15 mouse cellular contexts compared by ENCODE assay signal in the genomic region with DNA sequence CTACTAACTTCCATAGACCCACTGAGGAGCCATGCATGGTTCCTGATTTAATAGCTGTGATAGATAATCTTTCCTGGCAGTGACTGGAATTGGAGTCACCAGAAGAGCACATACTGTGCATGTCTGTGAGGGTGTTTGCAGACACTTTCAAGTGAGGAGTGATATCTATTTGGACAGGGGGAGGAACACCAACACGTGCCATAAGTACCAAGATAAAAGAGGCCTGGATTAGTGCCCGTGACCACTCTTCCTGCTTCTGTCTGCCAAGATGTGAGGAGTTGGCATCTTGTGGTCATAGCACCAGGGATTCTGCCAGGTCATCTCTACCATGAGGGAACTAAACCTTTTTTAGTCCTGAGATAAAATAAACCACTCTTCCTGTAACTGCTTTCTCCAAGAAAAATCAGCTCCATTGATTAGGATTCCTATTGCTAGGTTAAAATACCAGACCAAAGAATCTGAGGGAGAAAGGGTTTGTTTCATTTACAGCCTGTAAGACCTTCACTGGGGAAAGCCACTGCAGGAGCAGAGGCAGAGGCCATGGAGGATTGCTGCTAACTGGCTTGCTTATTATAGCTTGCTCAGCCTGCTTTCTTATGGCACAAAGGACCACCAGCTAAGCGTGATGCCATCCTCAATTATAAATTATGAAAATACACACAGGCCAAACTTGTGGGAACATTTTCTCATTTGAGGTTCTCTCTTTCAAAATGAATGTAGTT.
A peak's percentile ranks its signal among the peaks of the same experiment; 100 is the strongest.
DNase-seq lines count a peak whose midpoint lies in the region; ATAC-seq and TF ChIP-seq lines count a peak whose summit lies in the region.
"Had no signal": no experiment of that assay in that cellular context is flagged by ENCODE, and none has a peak within 500 bp of the region (broad histone marks: within the 10 kb centered on the region; RNA-seq: fewer than 3 reads in every experiment).

No protein-coding gene starts in this region.

- no peak overlapping the region for H3K27ac ChIP-seq in forebrain, embryonic 14.5 days (ENCODE audit: low read depth, low read length)
- H3K27ac ChIP-seq in forebrain, embryonic 13.5 days: no peak overlapping the region
- H3K27ac ChIP-seq in heart, postnatal 0 days (ENCODE audit: low read depth): peak overlapping the region; percentile 66
- no peak overlapping the region for H3K27ac ChIP-seq in stomach, postnatal 0 days (replicated peaks)
- H3K27ac ChIP-seq: embryonic facial prominence, embryonic 12.5 days had no signal

- H3K9me3 ChIP-seq in forebrain, embryonic 14.5 days (replicated peaks; ENCODE audit: control insufficient read depth, low read length): no peaks in the 10 kb centered on the region
- H3K9me3 ChIP-seq in forebrain, embryonic 13.5 days (replicated peaks): no peaks in the 10 kb centered on the region; the same call in 1 of the 2 replicates
- H3K9me3 ChIP-seq in heart, postnatal 0 days (replicated peaks; ENCODE audit: control insufficient read depth, low read length): 0 out of 2 replicates have a peak, but pooled peaks cover 4% of the 10 kb centered on the region
- H3K9me3 ChIP-seq in stomach, postnatal 0 days (ENCODE audit: control insufficient read depth, low read length): no peaks in the 10 kb centered on the region
- H3K9me3 ChIP-seq: embryonic facial prominence, embryonic 12.5 days had no signal

- WGBS in forebrain, embryonic 14.5 days: 72% methylated on average over 3 of the region's 3 CpGs
- WGBS in forebrain, embryonic 13.5 days: 76% methylated on average over 3 of the region's 3 CpGs
- WGBS in heart, postnatal 0 days: 26% methylated on average over 3 of the region's 3 CpGs
- WGBS in stomach, postnatal 0 days: 60% methylated on average over 3 of the region's 3 CpGs

- no peaks in the 10 kb centered on the region for H3K36me3 ChIP-seq in forebrain, embryonic 14.5 days (ENCODE audit: control insufficient read depth, insufficient read depth, low read length)
- no peaks in the 10 kb centered on the region for H3K36me3 ChIP-seq in forebrain, embryonic 13.5 days (ENCODE audit: poor library complexity, severe bottlenecking)
- no peaks in the 10 kb centered on the region for H3K36me3 ChIP-seq in heart, postnatal 0 days (replicated peaks; ENCODE audit: control insufficient read depth, insufficient read depth, low read length)
- no peaks in the 10 kb centered on the region for H3K36me3 ChIP-seq in stomach, postnatal 0 days (ENCODE audit: control insufficient read depth, insufficient read depth, low read length)
- H3K36me3 ChIP-seq: embryonic facial prominence, embryonic 12.5 days had no signal

- no peak overlapping the region for H3K4me3 ChIP-seq in forebrain, embryonic 14.5 days (ENCODE audit: low read depth, low read length)
- no peak overlapping the region for H3K4me3 ChIP-seq in forebrain, embryonic 13.5 days
- H3K4me3 ChIP-seq in heart, postnatal 0 days (ENCODE audit: low read depth, low read length): no peak overlapping the region
- no peak overlapping the region for H3K4me3 ChIP-seq in stomach, postnatal 0 days (ENCODE audit: low read depth, low read length)
- H3K4me3 ChIP-seq: embryonic facial prominence, embryonic 12.5 days had no signal

- H3K4me1 ChIP-seq in forebrain, embryonic 14.5 days (ENCODE audit: control insufficient read depth, insufficient read depth, low read length): no peaks in the 10 kb centered on the region
- no peaks in the 10 kb centered on the region for H3K4me1 ChIP-seq in forebrain, embryonic 13.5 days
- H3K4me1 ChIP-seq in heart, postnatal 0 days (ENCODE audit: control insufficient read depth, insufficient read depth): 0 out of 2 replicates have a peak, but pooled peaks cover 3% of the 10 kb centered on the region
- no peaks in the 10 kb centered on the region for H3K4me1 ChIP-seq in stomach, postnatal 0 days (replicated peaks; ENCODE audit: control insufficient read depth, insufficient read depth)
- H3K4me1 ChIP-seq: embryonic facial prominence, embryonic 12.5 days had no signal

- peak; percentile 99 for TF ChIP-seq EP300 in heart, postnatal 0 days (IDR thresholded peaks at IDR 0.05; ENCODE audit: low read depth)
- TF ChIP-seq EP300 in stomach, postnatal 0 days (optimal IDR thresholded peaks at IDR 0.05): no peak

- ATAC-seq in forebrain, embryonic 14.5 days: no peak
- no peak for ATAC-seq in forebrain, embryonic 13.5 days
- peak; percentile 96 for ATAC-seq in heart, postnatal 0 days (ENCODE audit: insufficient read depth, low read depth)
- no peak for ATAC-seq in stomach, postnatal 0 days (ENCODE audit: low FRiP score, low TSS enrichment)
- ATAC-seq: intestine, postnatal 0 days had no signal

- no peak overlapping the region for H3K4me2 ChIP-seq in forebrain, embryonic 14.5 days (ENCODE audit: low read length)
- no peak overlapping the region for H3K4me2 ChIP-seq in forebrain, embryonic 13.5 days
- H3K4me2 ChIP-seq in heart, postnatal 0 days (ENCODE audit: low read depth, low read length): no peak overlapping the region
- no peak overlapping the region for H3K4me2 ChIP-seq in stomach, postnatal 0 days (replicated peaks; ENCODE audit: low read depth)
- H3K4me2 ChIP-seq: embryonic facial prominence, embryonic 12.5 days had no signal

- H3K27me3 ChIP-seq in forebrain, embryonic 14.5 days (replicated peaks; ENCODE audit: control insufficient read depth, insufficient read depth, low read length): no peaks in the 10 kb centered on the region
- H3K27me3 ChIP-seq in forebrain, embryonic 13.5 days: no peaks in the 10 kb centered on the region
- no peaks in the 10 kb centered on the region for H3K27me3 ChIP-seq in heart, postnatal 0 days (ENCODE audit: control insufficient read depth, insufficient read depth, low read length)
- H3K27me3 ChIP-seq in stomach, postnatal 0 days (ENCODE audit: control insufficient read depth, insufficient read depth, low read length): no peaks in the 10 kb centered on the region
- H3K27me3 ChIP-seq: embryonic facial prominence, embryonic 12.5 days had no signal

- no peak for TF ChIP-seq CTCF in heart, postnatal 0 days (IDR thresholded peaks at IDR 0.05; ENCODE audit: low read depth)
- TF ChIP-seq CTCF in stomach, postnatal 0 days (IDR thresholded peaks at IDR 0.05; ENCODE audit: low read depth): no peak

- peak; percentile 2 for DNase-seq in forebrain, embryonic 14.5 days (ENCODE audit: low spot score)
- peak; percentile 50 for DNase-seq in 416B (ENCODE audit: low read depth)
- peak; percentile 71 to 76 for DNase-seq in heart, adult 18-20 months
- DNase-seq in heart, postnatal 0 days (ENCODE audit: low spot score): peak; percentile 92
- no peak for DNase-seq in stomach, postnatal 0 days (ENCODE audit: low spot score)
- no peak for DNase-seq in kidney, adult 8-10 months
- DNase-seq in embryo, embryonic 9.5 days (ENCODE audit: extremely low spot score): no peak
- DNase-seq: cerebellum, adult 18-20 months; kidney, postnatal 4 days; layer of hippocampus, postnatal 36 days; lung, adult 2 months; right cerebral cortex, postnatal 14 days had no signal

- no peak overlapping the region for H3K9ac ChIP-seq in forebrain, embryonic 14.5 days (ENCODE audit: low read length)
- H3K9ac ChIP-seq in forebrain, embryonic 13.5 days: no peak overlapping the region
- no peak overlapping the region for H3K9ac ChIP-seq in heart, postnatal 0 days (replicated peaks; ENCODE audit: low read depth, low read length)
- H3K9ac ChIP-seq in stomach, postnatal 0 days (ENCODE audit: low read length): no peak overlapping the region
- H3K9ac ChIP-seq: embryonic facial prominence, embryonic 12.5 days had no signal

Comparison
In these comparisons a context has a peak if more than half of its experiments do, and no peak if none do; other contexts are left out.
1. DNase-seq: peak in forebrain, embryonic 14.5 days (single experiment), 416B (single experiment), heart, adult 18-20 months (2 of 2) and heart, postnatal 0 days (single experiment); none in stomach, postnatal 0 days (single experiment), kidney, adult 8-10 months (0 of 2) and embryo, embryonic 9.5 days (single experiment).